Mouse (Mus musculus): Measurements from ENCODE around the gene Tas1r1.

DNA sequence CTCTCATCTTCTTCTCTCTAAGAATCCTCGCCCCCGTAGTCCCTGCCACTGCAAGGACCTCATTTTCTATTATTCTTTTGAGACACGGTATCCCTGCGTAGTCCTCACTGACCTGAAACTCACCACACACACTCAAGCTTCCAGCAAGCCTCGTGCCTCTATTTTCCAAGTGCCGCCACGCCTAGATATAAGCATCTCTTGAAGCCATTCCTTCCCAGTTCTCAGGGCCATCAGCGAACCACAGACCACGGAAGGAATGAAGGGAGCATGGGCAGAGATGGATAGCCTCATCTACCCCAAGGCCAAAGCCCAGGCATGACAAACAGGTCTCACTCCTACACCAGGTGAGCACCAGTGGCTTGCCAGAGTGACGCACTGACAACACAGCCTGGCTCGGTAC, 13.8 kb downstream of the Tas1r1 start:
- TF ChIP-seq POLR2A (IDR thresholded peaks at IDR 0.05; ENCODE audit: borderline replicate concordance, insufficient read depth, low read length) (no peak), CTCF (IDR thresholded peaks at IDR 0.05; ENCODE audit: borderline replicate concordance, insufficient read depth, low read depth, low read length) (no peak)
